Mouse (Mus musculus): ENCODE data around the gene Slc38a8. TPM values are rescaled to one million over a fixed set of nuclear protein-coding genes. Genes with fewer than 3 reads are reported as not detected.

Slc38a8 gene
- total and polyA plus RNA-seq, 3 experiments = not detected

- Histone ChIP-seq H3K4me1 (ENCODE audit: control insufficient read depth in 1 of 2, insufficient read depth in 2 of 2, low read length in 2 of 2) (no peaks in the 10 kb centered on the region), H3K27me3 (ENCODE audit: control insufficient read depth in 1 of 2, insufficient read depth in 2 of 2, low read length in 2 of 2) (peaks cover 0 to 6% of the 10 kb centered on the region in 2 experiments; a peak in 2 of 4 replicates), H3K79me2 (ENCODE audit: control insufficient read depth, insufficient read depth, low read length, poor library complexity) (no peaks in the 10 kb centered on the region), H3K9ac (ENCODE audit: control insufficient read depth, low read depth, low read length, poor library complexity, severe bottlenecking) (no peak overlapping the region), H3K4me3 (ENCODE audit: control insufficient read depth in 1 of 2, insufficient read depth in 1 of 2, low read depth in 2 of 2, low read length in 2 of 2) (no peak overlapping the region), H3K9me3 (replicated peaks; ENCODE audit: insufficient read depth, low read length) (no peaks in the 10 kb centered on the region), H3K36me3 (ENCODE audit: control insufficient read depth in 1 of 2, insufficient read depth in 2 of 2, low read length in 2 of 2) (no peaks in the 10 kb centered on the region), H3K27ac (ENCODE audit: control insufficient read depth, low read depth, low read length) (no peak overlapping the region)
- TF ChIP-seq UBTF (IDR thresholded peaks at IDR 0.05; ENCODE audit: borderline replicate concordance, insufficient read depth, low read depth, low read length) = no peak
- no peak for TF ChIP-seq ETS1 (IDR thresholded peaks at IDR 0.05; ENCODE audit: low read depth, low read length)
- DNase-seq (ENCODE audit: low read depth, low spot score) = no peak
Measured at GRCm38 (mm10) chr8:119451131-119451530, 50.4 kb downstream of the Slc38a8 start.

- Histone ChIP-seq H3K36me3 (ENCODE audit: control insufficient read depth in 1 of 2, insufficient read depth in 2 of 2, low read length in 2 of 2) (no peaks in the 10 kb centered on the region), H3K9me3 (replicated peaks; ENCODE audit: insufficient read depth, low read length) (no peaks in the 10 kb centered on the region), H3K27me3 (ENCODE audit: control insufficient read depth in 1 of 2, insufficient read depth in 2 of 2, low read length in 2 of 2) (peaks cover 0 to 4% of the 10 kb centered on the region in 2 experiments; a peak in 1 of 4 replicates), H3K79me2 (ENCODE audit: control insufficient read depth, insufficient read depth, low read length, poor library complexity) (no peaks in the 10 kb centered on the region), H3K9ac (ENCODE audit: control insufficient read depth, low read depth, low read length, poor library complexity, severe bottlenecking) (no peak overlapping the region), H3K4me3 (ENCODE audit: control insufficient read depth in 1 of 2, insufficient read depth in 1 of 2, low read depth in 2 of 2, low read length in 2 of 2) (no peak overlapping the region), H3K27ac (ENCODE audit: control insufficient read depth, low read depth, low read length) (no peak overlapping the region), H3K4me1 (ENCODE audit: control insufficient read depth in 1 of 2, insufficient read depth in 2 of 2, low read length in 2 of 2) (no peaks in the 10 kb centered on the region)
- TF ChIP-seq BHLHE40 (IDR thresholded peaks at IDR 0.05; ENCODE audit: borderline replicate concordance, low read depth, low read length) (no peak), MEF2A (IDR thresholded peaks at IDR 0.05; ENCODE audit: extremely low read depth, insufficient replicate concordance, low read depth, low read length, poor library complexity, severe bottlenecking) (no peak), TAL1 (IDR thresholded peaks at IDR 0.05; ENCODE audit: low read length) (no peak), ZNF384 (IDR thresholded peaks at IDR 0.05; ENCODE audit: low read depth, low read length) (no peak), SIN3A (IDR thresholded peaks at IDR 0.05; ENCODE audit: low read length) (no peak), NELFE (IDR thresholded peaks at IDR 0.05; ENCODE audit: low read depth, low read length) (no peak), ZKSCAN1 (IDR thresholded peaks at IDR 0.05; ENCODE audit: low read depth, low read length) (no peak), POLR2AphosphoS2 (IDR thresholded peaks at IDR 0.05; ENCODE audit: low read length) (no peak), MYC (IDR thresholded peaks at IDR 0.05; ENCODE audit: low read depth, low read length) (no peak), MAZ (IDR thresholded peaks at IDR 0.05; ENCODE audit: low read depth, low read length) (no peak), USF1 (IDR thresholded peaks at IDR 0.05; ENCODE audit: low read depth, low read length) (no peak), TCF12 (IDR thresholded peaks at IDR 0.05; ENCODE audit: low read depth, low read length) (no peak), GABPA (IDR thresholded peaks at IDR 0.05; ENCODE audit: low read depth, low read length) (no peak)
- DNase-seq (ENCODE audit: low read depth, low spot score) = no peak
Measured at GRCm38 (mm10) chr8:119449627-119450026, 51.9 kb downstream of the Slc38a8 start.

GRCm38 (mm10) chr8:119447781-119448170 is 53.7 kb downstream of the Slc38a8 start:
- DNase-seq (ENCODE audit: low read depth, low spot score) = no peak
- Histone ChIP-seq H3K36me3 (ENCODE audit: control insufficient read depth in 1 of 2, insufficient read depth in 2 of 2, low read length in 2 of 2) (no peaks in the 10 kb centered on the region), H3K79me2 (ENCODE audit: control insufficient read depth, insufficient read depth, low read length, poor library complexity) (no peaks in the 10 kb centered on the region), H3K4me3 (ENCODE audit: control insufficient read depth in 1 of 2, insufficient read depth in 1 of 2, low read depth in 2 of 2, low read length in 2 of 2) (no peak overlapping the region), H3K27ac (ENCODE audit: control insufficient read depth, low read depth, low read length) (no peak overlapping the region), H3K27me3 (ENCODE audit: control insufficient read depth in 1 of 2, insufficient read depth in 2 of 2, low read length in 2 of 2) (no peaks in the 10 kb centered on the region), H3K9ac (ENCODE audit: control insufficient read depth, low read depth, low read length, poor library complexity, severe bottlenecking) (no peak overlapping the region), H3K4me1 (ENCODE audit: control insufficient read depth in 1 of 2, insufficient read depth in 2 of 2, low read length in 2 of 2) (no peaks in the 10 kb centered on the region), H3K9me3 (replicated peaks; ENCODE audit: insufficient read depth, low read length) (no peaks in the 10 kb centered on the region)
- TF ChIP-seq USF1 (IDR thresholded peaks at IDR 0.05; ENCODE audit: low read depth, low read length) (no peak), SMC3 (IDR thresholded peaks at IDR 0.05; ENCODE audit: low read depth, low read length) (no peak), TAL1 (IDR thresholded peaks at IDR 0.05; ENCODE audit: low read length) (no peak)
